Mouse (Mus musculus) central nervous system, embryonic 11.5 days (tissue): ENCODE measurements around the gene Ctrb1. TPM values are rescaled to one million over a fixed set of nuclear protein-coding genes. Genes with fewer than 3 reads are reported as not detected.

Experiments used
- polyA plus RNA-seq: library from polyadenylated mRNA; depleted of rRNA; stranded (reverse); fragments of >200 nt; gene quantifications from 2 replicates; pipeline ENCODE4 v1.2.3, GENCODE M21; 2012; rRNA removed

Gene Ctrb1
- 0.21 and 0.40 TPM in 2 replicates for polyA plus RNA-seq

GRCm38 (mm10) chr8:111690960-111691445 is at the start of gene Ctrb1:
Gene Ctrb1 (minus strand): TSS chr8:111691010.

GRCm38 (mm10) chr8:111643264-111644141 is 47.3 kb downstream of the Ctrb1 start, which contains the start of gene Zfp1:
Gene Zfp1 (plus strand): TSS chr8:111643401.

Other genes starting within 250 kb of the Ctrb1 start
- gene Wdr59, start 168.9 kb downstream of the Ctrb1 start, polyA plus RNA-seq, result 9.7 and 10.7 TPM in 2 replicates
- 137 and 157 TPM in 2 replicates for gene Znrf1, start 154.9 kb downstream of the Ctrb1 start, polyA plus RNA-seq
- 0.18 and 0.29 TPM in 2 replicates for gene Ldhd, start 60.6 kb downstream of the Ctrb1 start, polyA plus RNA-seq
- 18.8 and 22.1 TPM in 2 replicates for gene Zfp1, start 47.6 kb downstream of the Ctrb1 start, polyA plus RNA-seq
- 53.9 and 63.9 TPM in 2 replicates for gene Bcar1, start 52.8 kb upstream of the Ctrb1 start, polyA plus RNA-seq
- 157 and 309 TPM in 2 replicates for gene Cfdp1, start 163.3 kb upstream of the Ctrb1 start, polyA plus RNA-seq
- gene Tmem170, start 185.7 kb upstream of the Ctrb1 start, polyA plus RNA-seq, result 4.7 and 6.6 TPM in 2 replicates
- 0.89 and 2.1 TPM in 2 replicates for gene Chst5, start 219.4 kb upstream of the Ctrb1 start, polyA plus RNA-seq
- gene Tmem231, start 242.9 kb upstream of the Ctrb1 start, polyA plus RNA-seq, result 11.2 and 13.9 TPM in 2 replicates
- 91.3 and 134 TPM in 2 replicates for gene Gabarapl2, start 249.7 kb upstream of the Ctrb1 start, polyA plus RNA-seq